Mouse (Mus musculus): Measurements from ENCODE around the gene Casp9. TPM values are rescaled to one million over a fixed set of nuclear protein-coding genes. Genes with fewer than 3 reads are reported as not detected.

Casp9 gene
- polyA plus RNA-seq, 1 experiment, result 15.2 TPM

DNA sequence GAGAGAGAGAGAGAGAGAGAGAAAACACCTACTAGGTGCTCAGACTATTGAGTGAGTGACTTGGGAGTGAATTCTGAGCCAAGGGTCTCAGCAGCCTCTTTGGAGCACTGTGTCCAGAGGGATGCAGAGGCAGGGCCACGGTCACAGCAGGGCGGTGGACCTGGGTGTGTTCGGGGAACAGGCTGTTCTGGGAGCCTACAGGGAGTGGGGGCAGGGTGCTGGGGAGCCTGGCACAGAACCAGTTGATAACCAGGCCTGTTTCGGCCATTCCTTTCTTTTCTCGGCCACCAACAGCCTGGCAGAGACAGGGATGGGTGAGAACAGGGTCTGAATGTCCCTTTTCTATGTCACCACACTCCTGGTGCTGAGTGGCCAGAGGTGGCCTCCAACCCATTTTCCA is 69.5 kb downstream of the Casp9 start:
- Histone ChIP-seq H3ac (ENCODE audit: control insufficient read depth, insufficient read length) (no peak overlapping the region), H3K27me3 (ENCODE audit: control insufficient read depth, insufficient read depth, insufficient read length) (no peaks in the 10 kb centered on the region), H3K79me2 (ENCODE audit: control insufficient read depth, insufficient read depth) (no peaks in the 10 kb centered on the region), H3K36me3 (ENCODE audit: control insufficient read depth, insufficient read depth) (no peaks in the 10 kb centered on the region), H3K4me3 (no peak overlapping the region), H3K4me2 (ENCODE audit: low read depth) (no peak overlapping the region)
- no peak for TF ChIP-seq MYOD1 (IDR thresholded peaks at IDR 0.05; ENCODE audit: control insufficient read depth in 1 of 3, insufficient read length in 2 of 3, low read depth in 2 of 3)
- TF ChIP-seq E2F4 (IDR thresholded peaks at IDR 0.05; ENCODE audit: insufficient read depth), result no peak
- TF ChIP-seq CEBPB (IDR thresholded peaks at IDR 0.05; ENCODE audit: insufficient read depth, poor library complexity, severe bottlenecking), result no peak
- no peak for TF ChIP-seq USF1 (IDR thresholded peaks at IDR 0.05; ENCODE audit: low read depth)
- TF ChIP-seq POLR2A (IDR thresholded peaks at IDR 0.05; ENCODE audit: insufficient read length, low read depth), result no peak
- no peak for TF ChIP-seq MYOG (IDR thresholded peaks at IDR 0.05; ENCODE audit: control insufficient read depth in 1 of 3, insufficient read depth in 1 of 3, insufficient read length in 2 of 3, low read depth in 2 of 3)
- no peak for TF ChIP-seq SRF (IDR thresholded peaks at IDR 0.05; ENCODE audit: control insufficient read depth, insufficient read length, low read depth)
- TF ChIP-seq TCF3 (IDR thresholded peaks at IDR 0.05; ENCODE audit: insufficient read length, low read depth), result no peak
- no peak for TF ChIP-seq POLR2AphosphoS2 (IDR thresholded peaks at IDR 0.05; ENCODE audit: insufficient read length, low read depth)
- no peak for TF ChIP-seq REST (IDR thresholded peaks at IDR 0.05; ENCODE audit: insufficient read depth, insufficient read length)

DNA sequence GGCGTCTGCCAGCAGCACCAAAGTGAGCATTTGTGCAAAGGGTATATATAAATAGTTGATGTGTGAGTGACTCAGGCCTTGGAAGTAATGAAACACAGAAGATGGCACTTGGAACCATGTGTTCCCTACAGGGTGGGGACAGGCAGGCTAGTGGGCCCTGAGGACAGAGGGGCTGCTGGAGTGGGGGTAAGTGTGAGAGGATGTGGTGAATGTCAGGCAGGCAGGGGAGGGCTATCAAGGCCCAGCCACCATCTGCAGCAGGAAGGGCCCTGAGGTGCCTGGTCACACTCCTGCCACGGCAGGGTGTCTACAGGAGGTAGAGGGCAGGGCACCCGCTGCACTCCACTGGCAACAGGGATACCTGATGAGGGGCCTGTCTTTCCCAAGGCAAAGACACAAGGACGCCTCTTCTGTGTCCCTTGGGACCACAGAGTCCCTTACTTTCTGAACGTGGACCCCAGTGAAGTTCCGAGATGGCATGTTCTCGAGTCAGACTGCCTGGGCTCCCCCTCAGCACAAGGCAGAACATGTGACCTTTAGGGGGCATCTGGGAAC is 70.4 kb downstream of the Casp9 start:
- no peak overlapping the region for H3K4me3 ChIP-seq
- no peaks in the 10 kb centered on the region for H3K36me3 ChIP-seq (ENCODE audit: control insufficient read depth, insufficient read depth)
- no peak overlapping the region for H3K4me2 ChIP-seq (ENCODE audit: low read depth)
- no peaks in the 10 kb centered on the region for H3K27me3 ChIP-seq (ENCODE audit: control insufficient read depth, insufficient read depth, insufficient read length)
- TF ChIP-seq MAX (IDR thresholded peaks at IDR 0.05; ENCODE audit: low read depth) (no peak), USF1 (IDR thresholded peaks at IDR 0.05; ENCODE audit: low read depth) (no peak), POLR2A (IDR thresholded peaks at IDR 0.05; ENCODE audit: insufficient read length, low read depth) (no peak), MYOG (IDR thresholded peaks at IDR 0.05; ENCODE audit: control insufficient read depth in 1 of 3, insufficient read depth in 1 of 3, insufficient read length in 2 of 3, low read depth in 2 of 3) (no peak), SRF (IDR thresholded peaks at IDR 0.05; ENCODE audit: control insufficient read depth, insufficient read length, low read depth) (no peak), CEBPB (IDR thresholded peaks at IDR 0.05; ENCODE audit: insufficient read depth, poor library complexity, severe bottlenecking) (no peak), POLR2AphosphoS2 (IDR thresholded peaks at IDR 0.05; ENCODE audit: insufficient read length, low read depth) (no peak), TCF3 (IDR thresholded peaks at IDR 0.05; ENCODE audit: insufficient read length, low read depth) (no peak), E2F4 (IDR thresholded peaks at IDR 0.05; ENCODE audit: insufficient read depth) (no peak), MYOD1 (IDR thresholded peaks at IDR 0.05; ENCODE audit: control insufficient read depth in 1 of 3, insufficient read length in 2 of 3, low read depth in 2 of 3) (no peak), REST (IDR thresholded peaks at IDR 0.05; ENCODE audit: insufficient read depth, insufficient read length) (no peak), TCF12 (IDR thresholded peaks at IDR 0.05; ENCODE audit: insufficient read depth, poor library complexity, severe bottlenecking) (no peak)
- H3ac ChIP-seq (ENCODE audit: control insufficient read depth, insufficient read length), result no peak overlapping the region
- H3K79me2 ChIP-seq (ENCODE audit: control insufficient read depth, insufficient read depth), result no peaks in the 10 kb centered on the region

DNA sequence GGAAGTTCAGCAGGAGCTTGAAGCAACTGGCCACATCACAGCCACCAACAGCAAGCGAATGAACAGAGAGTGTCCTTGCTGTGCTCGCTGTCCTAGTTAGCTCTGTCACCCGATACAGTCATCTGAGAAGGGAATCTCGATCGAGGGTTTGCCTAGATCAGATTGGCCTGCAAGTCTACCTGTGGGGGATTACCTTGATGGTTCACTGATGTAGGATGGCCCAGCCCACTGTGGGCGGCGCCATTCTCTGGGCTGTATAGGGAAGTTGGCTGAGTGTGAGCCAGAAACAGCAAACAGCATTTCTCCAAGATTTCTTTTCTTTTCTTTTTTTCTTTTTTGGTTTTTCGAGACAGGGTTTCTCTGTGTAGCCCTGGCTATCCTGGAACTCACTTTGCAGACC is 71.1 kb downstream of the Casp9 start:
- H3ac ChIP-seq (ENCODE audit: control insufficient read depth, insufficient read length), result no peak overlapping the region
- no peaks in the 10 kb centered on the region for H3K27me3 ChIP-seq (ENCODE audit: control insufficient read depth, insufficient read depth, insufficient read length)
- no peaks in the 10 kb centered on the region for H3K79me2 ChIP-seq (ENCODE audit: control insufficient read depth, insufficient read depth)
- TF ChIP-seq TCF12 (IDR thresholded peaks at IDR 0.05; ENCODE audit: insufficient read depth, poor library complexity, severe bottlenecking) (no peak), USF1 (IDR thresholded peaks at IDR 0.05; ENCODE audit: low read depth) (no peak), POLR2AphosphoS2 (IDR thresholded peaks at IDR 0.05; ENCODE audit: insufficient read length, low read depth) (no peak), REST (IDR thresholded peaks at IDR 0.05; ENCODE audit: insufficient read depth, insufficient read length) (no peak), MYOG (IDR thresholded peaks at IDR 0.05; ENCODE audit: control insufficient read depth in 1 of 3, insufficient read depth in 1 of 3, insufficient read length in 2 of 3, low read depth in 2 of 3) (no peak), SRF (IDR thresholded peaks at IDR 0.05; ENCODE audit: control insufficient read depth, insufficient read length, low read depth) (no peak), E2F4 (IDR thresholded peaks at IDR 0.05; ENCODE audit: insufficient read depth) (no peak), CEBPB (IDR thresholded peaks at IDR 0.05; ENCODE audit: insufficient read depth, poor library complexity, severe bottlenecking) (no peak), MYOD1 (IDR thresholded peaks at IDR 0.05; ENCODE audit: control insufficient read depth in 1 of 3, insufficient read length in 2 of 3, low read depth in 2 of 3) (no peak)
- no peaks in the 10 kb centered on the region for H3K36me3 ChIP-seq (ENCODE audit: control insufficient read depth, insufficient read depth)
- H3K4me2 ChIP-seq (ENCODE audit: low read depth), result no peak overlapping the region
- no peak overlapping the region for H3K4me3 ChIP-seq

DNA sequence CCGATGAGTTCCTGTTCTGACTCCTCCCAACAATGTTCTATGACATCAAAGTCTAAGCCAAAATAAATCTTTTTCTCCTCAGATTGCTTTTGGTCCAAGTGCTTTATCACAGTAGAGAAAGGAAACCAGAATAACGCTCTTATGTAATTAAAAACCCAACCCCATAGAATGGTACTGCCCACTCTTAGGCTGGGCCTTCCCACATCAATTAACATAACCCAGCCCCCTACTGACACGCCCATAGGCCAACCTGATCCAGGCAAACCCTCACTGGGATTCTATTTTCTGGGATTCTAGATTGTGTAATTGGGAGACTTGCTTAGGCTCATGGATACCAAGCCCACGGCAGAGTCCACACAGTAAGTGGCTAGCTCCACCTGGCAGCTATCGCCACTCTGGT is 71.6 kb downstream of the Casp9 start:
- Histone ChIP-seq H3K4me3 (no peak overlapping the region), H3ac (ENCODE audit: control insufficient read depth, insufficient read length) (no peak overlapping the region), H3K79me2 (ENCODE audit: control insufficient read depth, insufficient read depth) (no peaks in the 10 kb centered on the region), H3K4me2 (ENCODE audit: low read depth) (no peak overlapping the region), H3K36me3 (ENCODE audit: control insufficient read depth, insufficient read depth) (no peaks in the 10 kb centered on the region), H3K27me3 (ENCODE audit: control insufficient read depth, insufficient read depth, insufficient read length) (no peaks in the 10 kb centered on the region)
- TF ChIP-seq MYOD1 (IDR thresholded peaks at IDR 0.05; ENCODE audit: control insufficient read depth in 1 of 3, insufficient read length in 2 of 3, low read depth in 2 of 3) (no peak), E2F4 (IDR thresholded peaks at IDR 0.05; ENCODE audit: insufficient read depth) (no peak), SRF (IDR thresholded peaks at IDR 0.05; ENCODE audit: control insufficient read depth, insufficient read length, low read depth) (no peak), POLR2A (IDR thresholded peaks at IDR 0.05; ENCODE audit: insufficient read length, low read depth) (no peak), REST (IDR thresholded peaks at IDR 0.05; ENCODE audit: insufficient read depth, insufficient read length) (no peak), MYOG (IDR thresholded peaks at IDR 0.05; ENCODE audit: control insufficient read depth in 1 of 3, insufficient read depth in 1 of 3, insufficient read length in 2 of 3, low read depth in 2 of 3) (no peak), CEBPB (IDR thresholded peaks at IDR 0.05; ENCODE audit: insufficient read depth, poor library complexity, severe bottlenecking) (no peak), TCF3 (IDR thresholded peaks at IDR 0.05; ENCODE audit: insufficient read length, low read depth) (no peak), POLR2AphosphoS2 (IDR thresholded peaks at IDR 0.05; ENCODE audit: insufficient read length, low read depth) (no peak), USF1 (IDR thresholded peaks at IDR 0.05; ENCODE audit: low read depth) (no peak), MAX (IDR thresholded peaks at IDR 0.05; ENCODE audit: low read depth) (no peak), TCF12 (IDR thresholded peaks at IDR 0.05; ENCODE audit: insufficient read depth, poor library complexity, severe bottlenecking) (no peak)

Other genes starting within 250 kb of the Casp9 start
- gene Fblim1, start 187.5 kb upstream of the Casp9 start, polyA plus RNA-seq (2012; fragmentation: generic; extraction: Trizol), result 29.5 TPM
- 0.02 TPM for gene Tmem82, start 175.0 kb upstream of the Casp9 start, polyA plus RNA-seq (2012; fragmentation: generic; extraction: Trizol)
- gene Slc25a34, start 169.8 kb upstream of the Casp9 start, polyA plus RNA-seq (2012; fragmentation: generic; extraction: Trizol), result 0.12 TPM
- gene Plekhm2, start 128.7 kb upstream of the Casp9 start, polyA plus RNA-seq (2012; fragmentation: generic; extraction: Trizol), result 20.4 TPM
- 5.8 TPM for gene Rsc1a1, start 108.0 kb upstream of the Casp9 start, polyA plus RNA-seq (2012; fragmentation: generic; extraction: Trizol)
- gene Ddi2, start 70.2 kb upstream of the Casp9 start, polyA plus RNA-seq (2012; fragmentation: generic; extraction: Trizol), result 10.6 TPM
- 0.72 TPM for gene Agmat, start 46.9 kb upstream of the Casp9 start, polyA plus RNA-seq (2012; fragmentation: generic; extraction: Trizol)
- gene Dnajc16, start 2.7 kb upstream of the Casp9 start, polyA plus RNA-seq (2012; fragmentation: generic; extraction: Trizol), result 9.5 TPM
- not detected for gene Cela2a, start 32.5 kb downstream of the Casp9 start, polyA plus RNA-seq (2012; fragmentation: generic; extraction: Trizol)
- not detected for gene Ctrc, start 52.7 kb downstream of the Casp9 start, polyA plus RNA-seq (2012; fragmentation: generic; extraction: Trizol)
- gene Efhd2, start 81.3 kb downstream of the Casp9 start, polyA plus RNA-seq (2012; fragmentation: generic; extraction: Trizol), result 38.8 TPM
- 0.17 TPM for gene Fhad1, start 221.5 kb downstream of the Casp9 start, polyA plus RNA-seq (2012; fragmentation: generic; extraction: Trizol)